Mouse (Mus musculus) megakaryocyte, embryonic 14.5 days (primary cell): ENCODE measurements around the gene Agap1.

Source experiments
- FLI1 ChIP-seq: IDR thresholded peaks from 2 replicates; pipeline ENCODE4 v1.6.1; 2012; ENCODE audit warnings: low read length, inconsistent platforms, mixed read lengths
- GATA1 ChIP-seq: IDR thresholded peaks from 3 replicates; pipeline ENCODE4 v1.6.1; 2012; ENCODE audit warnings: mixed read lengths, low read length, inconsistent platforms, borderline replicate concordance

- TF ChIP-seq GATA1 (no peak), FLI1 (no peak)
These were observed 429.7 kb downstream of the Agap1 start for GRCm38 (mm10) chr1:89884335-89884734.
